Mouse (Mus musculus) liver, adult 2 months (tissue): ENCODE data around the gene Ift46.

Experiments
- CTCF ChIP-seq: fragments of 200-500 bp; IDR thresholded peaks from 2 replicates; pipeline ENCODE4 v1.5.1; 2011; ENCODE audit warnings: low read depth, low read length, control low read depth
- POLR2A ChIP-seq: fragments of 200-500 bp; IDR thresholded peaks from 2 replicates; pipeline ENCODE4 v1.6.1; 2011; ENCODE audit warnings: low read length, control low read depth; ENCODE audit not compliant: insufficient read depth; ENCODE audit errors: extremely low read depth

GRCm38 (mm10) chr9:44720358-44721153, 47.2 kb upstream of the Ift46 start:
- TF ChIP-seq CTCF (0 out of 2 replicates have a peak, but pooled peaks have one; percentile 6), POLR2A (no peak)
